Mouse (Mus musculus): ENCODE data around the gene Gpc6. TPM values are rescaled to one million over a fixed set of nuclear protein-coding genes. Genes with fewer than 3 reads are reported as not detected.
A peak's percentile ranks its signal among the peaks of the same experiment; 100 is the strongest.

The Gpc6 gene
- polyA plus RNA-seq, 1 experiment from 2014 or later = 19.3 TPM

DNA sequence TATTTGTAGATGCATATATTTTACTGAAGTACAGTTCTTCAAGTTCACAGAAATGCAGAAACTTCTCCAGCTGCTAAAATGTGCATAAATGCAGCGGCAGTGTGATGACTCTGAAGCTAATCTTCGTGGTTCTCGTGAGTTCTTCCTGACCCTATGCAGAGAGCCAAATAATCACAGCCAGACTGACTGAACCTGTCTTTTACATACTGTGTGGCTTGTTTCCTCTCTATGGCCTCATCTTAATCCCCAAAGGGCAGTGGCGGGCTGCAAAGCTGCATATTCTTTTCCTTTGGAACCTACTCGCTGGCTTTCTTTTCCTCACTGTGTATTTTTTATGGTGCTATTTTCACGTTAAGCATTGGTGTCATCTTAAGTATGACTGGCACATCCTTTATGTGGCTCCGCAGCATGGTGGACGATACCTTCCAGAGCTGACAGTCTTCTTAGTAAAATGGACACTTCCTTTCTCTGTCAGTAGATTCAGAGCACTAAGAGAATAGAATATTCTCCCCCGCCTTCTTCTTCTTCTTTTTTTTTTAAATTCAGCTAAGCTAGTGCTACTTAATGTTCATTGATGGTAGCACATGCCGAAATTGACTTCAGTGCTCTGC is 775.7 kb downstream of the Gpc6 start:
- H3K4me2 ChIP-seq (ENCODE audit: low read length) = no peak overlapping the region
- no peaks in the 10 kb centered on the region for H3K4me1 ChIP-seq (ENCODE audit: control insufficient read depth, insufficient read depth, low read depth, low read length)
- H3K27ac ChIP-seq (ENCODE audit: low read depth, low read length) = no peak overlapping the region
- no peaks in the 10 kb centered on the region for H3K27me3 ChIP-seq (replicated peaks; ENCODE audit: control insufficient read depth, insufficient read depth, low read length)
- 77% methylated on average over 10 of the region's 10 CpGs for WGBS
- no peak overlapping the region for H3K9ac ChIP-seq (ENCODE audit: low read depth, low read length)
- no peaks in the 10 kb centered on the region for H3K9me3 ChIP-seq (ENCODE audit: control insufficient read depth, low read length)
- H3K4me3 ChIP-seq (ENCODE audit: low read length) = no peak overlapping the region
- H3K36me3 ChIP-seq (ENCODE audit: control insufficient read depth, insufficient read depth, low read length) = no peaks in the 10 kb centered on the region
- ATAC-seq = no peak

DNA sequence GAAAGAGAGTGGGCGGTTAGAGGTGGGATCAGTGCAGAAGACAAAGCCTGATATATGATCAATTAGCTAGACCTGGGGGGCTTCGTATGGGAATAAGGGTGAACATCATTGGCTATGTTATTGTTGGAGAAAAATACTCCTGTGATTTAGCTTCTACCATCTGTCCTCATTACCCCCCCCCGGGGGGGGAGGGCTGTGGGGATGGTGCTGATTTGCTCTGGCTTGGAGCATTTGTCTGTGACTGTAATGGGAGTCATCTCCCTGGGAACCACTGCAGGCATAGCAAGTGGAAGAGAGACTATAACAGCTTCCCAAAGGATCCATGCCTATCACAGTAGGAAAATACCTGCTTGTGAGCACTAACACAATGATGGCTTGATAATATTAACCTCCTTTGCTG is 783.7 kb downstream of the Gpc6 start:
- Histone ChIP-seq H3K4me1 (ENCODE audit: control insufficient read depth, insufficient read depth, low read depth, low read length) (no peaks in the 10 kb centered on the region), H3K4me3 (ENCODE audit: low read length) (no peak overlapping the region), H3K27me3 (replicated peaks; ENCODE audit: control insufficient read depth, insufficient read depth, low read length) (no peaks in the 10 kb centered on the region), H3K4me2 (ENCODE audit: low read length) (no peak overlapping the region), H3K27ac (ENCODE audit: low read depth, low read length) (no peak overlapping the region), H3K36me3 (ENCODE audit: control insufficient read depth, insufficient read depth, low read length) (no peaks in the 10 kb centered on the region), H3K9me3 (ENCODE audit: control insufficient read depth, low read length) (no peaks in the 10 kb centered on the region), H3K9ac (ENCODE audit: low read depth, low read length) (no peak overlapping the region)
- no peak for ATAC-seq
- 75% methylated on average over 3 of the region's 3 CpGs for WGBS

DNA sequence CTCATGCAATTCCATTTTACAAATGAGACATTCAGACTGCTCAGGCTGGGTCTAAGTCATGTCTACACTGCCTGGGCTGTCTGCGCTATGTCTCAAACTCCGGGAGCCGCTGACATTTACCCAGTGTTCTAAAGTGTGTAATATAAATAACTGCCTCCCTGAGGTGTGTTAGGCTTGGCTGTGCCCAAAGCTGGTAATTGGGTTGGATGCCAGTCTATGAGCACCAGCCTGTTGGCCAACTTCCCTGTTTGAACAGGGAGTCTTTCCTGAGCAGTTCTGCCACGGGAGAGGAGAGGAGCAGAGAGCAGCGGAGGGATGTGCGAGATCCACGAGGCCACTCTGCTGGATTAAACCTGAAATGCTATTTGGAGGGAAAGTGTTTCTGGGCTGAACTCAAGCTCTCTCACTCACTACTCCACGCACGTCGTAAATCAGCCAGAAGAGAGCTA is 785.4 kb downstream of the Gpc6 start:
- Histone ChIP-seq H3K9me3 (ENCODE audit: control insufficient read depth, low read length) (no peaks in the 10 kb centered on the region), H3K4me2 (ENCODE audit: low read length) (no peak overlapping the region), H3K27me3 (replicated peaks; ENCODE audit: control insufficient read depth, insufficient read depth, low read length) (no peaks in the 10 kb centered on the region), H3K27ac (ENCODE audit: low read depth, low read length) (no peak overlapping the region), H3K4me3 (ENCODE audit: low read length) (no peak overlapping the region), H3K36me3 (ENCODE audit: control insufficient read depth, insufficient read depth, low read length) (no peaks in the 10 kb centered on the region), H3K9ac (ENCODE audit: low read depth, low read length) (no peak overlapping the region), H3K4me1 (ENCODE audit: control insufficient read depth, insufficient read depth, low read depth, low read length) (no peaks in the 10 kb centered on the region)
- 76% methylated on average over 10 of the region's 10 CpGs for WGBS
- peak; percentile 48; the same call in 1 of the 2 replicates for ATAC-seq

DNA sequence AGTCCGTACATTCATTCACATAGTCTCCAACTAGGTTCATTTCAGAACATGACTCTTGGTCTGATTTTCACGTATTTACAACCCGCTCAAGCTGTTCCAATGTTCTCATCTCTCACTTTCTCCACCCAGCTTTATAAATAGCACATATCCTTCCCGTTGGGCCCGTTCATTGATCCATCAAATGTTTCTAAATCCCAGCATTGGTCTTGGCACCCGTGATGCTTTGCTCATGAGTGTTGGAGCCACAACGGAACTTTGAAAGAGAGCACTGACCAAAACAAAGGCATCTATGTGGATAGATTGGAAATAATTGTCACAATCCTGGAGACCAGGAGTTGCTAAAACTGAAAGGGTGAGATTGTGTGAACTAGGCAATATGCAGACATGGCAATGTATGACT is 787.2 kb downstream of the Gpc6 start:
- H3K4me2 ChIP-seq (ENCODE audit: low read length) = no peak overlapping the region
- no peak overlapping the region for H3K27ac ChIP-seq (ENCODE audit: low read depth, low read length)
- no peak overlapping the region for H3K9ac ChIP-seq (ENCODE audit: low read depth, low read length)
- no peaks in the 10 kb centered on the region for H3K36me3 ChIP-seq (ENCODE audit: control insufficient read depth, insufficient read depth, low read length)
- WGBS = 94% methylated on average over 7 of the region's 7 CpGs
- no peak for ATAC-seq
- H3K9me3 ChIP-seq (ENCODE audit: control insufficient read depth, low read length) = no peaks in the 10 kb centered on the region
- no peak overlapping the region for H3K4me3 ChIP-seq (ENCODE audit: low read length)
- H3K4me1 ChIP-seq (ENCODE audit: control insufficient read depth, insufficient read depth, low read depth, low read length) = no peaks in the 10 kb centered on the region
- H3K27me3 ChIP-seq (replicated peaks; ENCODE audit: control insufficient read depth, insufficient read depth, low read length) = no peaks in the 10 kb centered on the region

DNA sequence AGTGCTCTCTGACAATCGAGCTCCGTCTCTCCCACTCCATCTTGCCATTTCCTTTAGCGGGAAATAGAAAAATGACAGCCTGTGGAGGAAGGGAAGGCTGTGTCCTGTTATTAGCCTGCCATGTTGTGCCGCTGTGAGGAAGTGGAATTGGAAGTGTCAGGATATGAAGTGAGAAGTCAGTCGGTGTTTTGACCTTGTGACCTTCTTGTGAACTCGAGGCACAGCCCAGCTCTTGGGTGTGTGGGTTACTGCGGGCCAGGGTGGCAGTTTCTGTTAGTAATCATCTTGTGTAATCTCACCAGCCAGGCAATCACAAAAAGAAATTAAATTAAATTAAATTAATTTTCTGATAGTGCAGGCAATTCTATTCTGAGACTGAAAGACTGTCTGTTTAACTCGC is 789.0 kb downstream of the Gpc6 start:
- Histone ChIP-seq H3K36me3 (ENCODE audit: control insufficient read depth, insufficient read depth, low read length) (no peaks in the 10 kb centered on the region), H3K9ac (ENCODE audit: low read depth, low read length) (no peak overlapping the region), H3K4me3 (ENCODE audit: low read length) (no peak overlapping the region), H3K27me3 (replicated peaks; ENCODE audit: control insufficient read depth, insufficient read depth, low read length) (no peaks in the 10 kb centered on the region), H3K4me2 (ENCODE audit: low read length) (no peak overlapping the region), H3K9me3 (ENCODE audit: control insufficient read depth, low read length) (no peaks in the 10 kb centered on the region), H3K27ac (ENCODE audit: low read depth, low read length) (no peak overlapping the region), H3K4me1 (ENCODE audit: control insufficient read depth, insufficient read depth, low read depth, low read length) (no peaks in the 10 kb centered on the region)
- WGBS = 62% methylated on average over 8 of the region's 8 CpGs
- ATAC-seq = no peak

DNA sequence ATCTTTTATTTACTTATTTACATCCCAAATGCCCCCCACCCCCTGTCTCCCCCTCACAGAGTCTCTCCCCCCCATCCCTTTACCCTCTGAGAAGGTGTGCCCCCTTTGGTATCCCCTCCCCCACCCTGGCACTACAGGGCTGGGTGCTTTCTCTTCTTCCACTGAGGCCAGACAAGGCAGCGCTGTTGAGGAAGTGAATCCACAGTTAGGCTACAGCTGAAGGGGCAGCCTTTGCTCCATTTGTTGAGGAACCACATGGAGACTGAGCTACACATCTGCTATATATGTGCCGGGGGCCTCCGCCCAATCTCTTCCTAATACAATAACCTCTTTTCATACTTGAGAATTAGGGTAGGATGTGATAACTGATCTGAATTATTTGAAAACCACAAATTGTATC is 791.2 kb downstream of the Gpc6 start:
- WGBS = 97% methylated on average over 3 of the region's 3 CpGs
- Histone ChIP-seq H3K4me3 (ENCODE audit: low read length) (no peak overlapping the region), H3K4me1 (ENCODE audit: control insufficient read depth, insufficient read depth, low read depth, low read length) (no peaks in the 10 kb centered on the region), H3K27me3 (replicated peaks; ENCODE audit: control insufficient read depth, insufficient read depth, low read length) (no peaks in the 10 kb centered on the region), H3K27ac (ENCODE audit: low read depth, low read length) (no peak overlapping the region), H3K9me3 (ENCODE audit: control insufficient read depth, low read length) (no peaks in the 10 kb centered on the region), H3K36me3 (ENCODE audit: control insufficient read depth, insufficient read depth, low read length) (no peaks in the 10 kb centered on the region), H3K9ac (ENCODE audit: low read depth, low read length) (no peak overlapping the region), H3K4me2 (ENCODE audit: low read length) (no peak overlapping the region)
- no peak for ATAC-seq

DNA sequence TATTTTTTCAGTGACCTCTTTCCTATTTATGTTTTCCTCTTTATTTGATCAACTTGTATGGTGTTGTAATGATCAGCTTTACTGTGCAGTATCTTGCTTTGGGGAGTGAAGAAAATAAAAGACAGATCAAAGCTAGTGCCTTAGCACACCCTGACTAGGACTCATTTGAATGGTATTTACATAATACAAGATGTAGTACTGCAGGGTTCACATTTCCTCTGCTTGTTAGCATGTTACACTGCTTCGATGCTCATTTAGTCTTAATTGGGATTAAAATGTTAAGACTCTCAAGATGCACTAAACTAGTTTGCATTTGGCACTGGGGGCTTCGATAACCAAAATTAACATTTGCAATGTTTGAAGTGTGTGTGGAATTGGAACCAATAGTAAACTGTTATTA is 803.6 kb downstream of the Gpc6 start:
- Histone ChIP-seq H3K27ac (ENCODE audit: low read depth, low read length) (no peak overlapping the region), H3K9ac (ENCODE audit: low read depth, low read length) (no peak overlapping the region), H3K4me2 (ENCODE audit: low read length) (no peak overlapping the region), H3K4me1 (ENCODE audit: control insufficient read depth, insufficient read depth, low read depth, low read length) (no peaks in the 10 kb centered on the region), H3K9me3 (ENCODE audit: control insufficient read depth, low read length) (no peaks in the 10 kb centered on the region), H3K36me3 (ENCODE audit: control insufficient read depth, insufficient read depth, low read length) (no peaks in the 10 kb centered on the region), H3K4me3 (ENCODE audit: low read length) (no peak overlapping the region), H3K27me3 (replicated peaks; ENCODE audit: control insufficient read depth, insufficient read depth, low read length) (no peaks in the 10 kb centered on the region)
- ATAC-seq = no peak
- 78% methylated on average over 2 of the region's 2 CpGs for WGBS

DNA sequence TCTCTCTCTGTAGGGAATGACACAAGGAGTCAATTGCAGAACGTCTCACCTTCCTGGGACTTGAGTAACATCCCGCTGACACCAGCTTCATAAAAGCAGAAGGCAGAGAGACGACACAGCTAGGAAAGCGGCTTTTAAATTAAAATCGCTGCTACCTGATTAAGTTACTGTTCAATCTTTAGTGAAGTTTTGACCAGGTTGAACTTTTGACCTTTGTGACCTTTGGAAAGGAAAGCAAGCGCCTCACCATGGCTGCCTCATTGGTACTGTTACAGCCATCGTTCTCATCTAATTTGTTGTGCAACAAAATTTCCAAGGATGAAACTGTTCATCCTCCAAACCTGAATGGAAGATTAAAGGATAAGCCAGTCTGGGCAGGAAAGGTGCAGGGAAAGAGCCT is 830.1 kb downstream of the Gpc6 start:
- 88% methylated on average over 7 of the region's 7 CpGs for WGBS
- H3K4me1 ChIP-seq (ENCODE audit: control insufficient read depth, insufficient read depth, low read depth, low read length) = no peaks in the 10 kb centered on the region; the same call in 1 of the 2 replicates
- H3K4me3 ChIP-seq (ENCODE audit: low read length) = no peak overlapping the region
- H3K9me3 ChIP-seq (ENCODE audit: control insufficient read depth, low read length) = no peaks in the 10 kb centered on the region
- no peak overlapping the region for H3K27ac ChIP-seq (ENCODE audit: low read depth, low read length)
- H3K9ac ChIP-seq (ENCODE audit: low read depth, low read length) = no peak overlapping the region
- no peak for ATAC-seq
- no peaks in the 10 kb centered on the region for H3K27me3 ChIP-seq (replicated peaks; ENCODE audit: control insufficient read depth, insufficient read depth, low read length)
- H3K36me3 ChIP-seq (ENCODE audit: control insufficient read depth, insufficient read depth, low read length) = no peaks in the 10 kb centered on the region
- no peak overlapping the region for H3K4me2 ChIP-seq (ENCODE audit: low read length)

DNA sequence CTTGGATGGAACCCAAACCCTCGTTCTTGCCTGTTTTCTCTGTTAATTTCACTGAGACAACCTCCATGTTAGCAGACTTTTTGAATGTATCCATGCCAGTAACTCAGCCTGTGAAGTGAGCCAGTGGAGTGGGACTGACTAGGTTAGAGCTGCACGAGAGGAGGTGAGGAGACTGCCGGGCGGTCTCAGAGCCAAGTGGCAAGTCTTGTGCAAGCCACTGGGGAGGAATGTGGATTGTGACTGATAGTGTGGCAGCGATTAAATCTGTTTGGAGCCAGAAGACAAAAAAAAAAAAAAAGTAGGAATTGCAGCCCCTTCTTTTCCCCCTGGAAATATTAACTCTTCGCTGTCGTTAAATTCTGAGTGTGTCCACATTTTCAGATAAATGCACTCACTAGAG is 831.4 kb downstream of the Gpc6 start:
- Histone ChIP-seq H3K36me3 (ENCODE audit: control insufficient read depth, insufficient read depth, low read length) (no peaks in the 10 kb centered on the region), H3K9ac (ENCODE audit: low read depth, low read length) (no peak overlapping the region), H3K27ac (ENCODE audit: low read depth, low read length) (no peak overlapping the region), H3K4me1 (ENCODE audit: control insufficient read depth, insufficient read depth, low read depth, low read length) (no peaks in the 10 kb centered on the region; the same call in 1 of the 2 replicates), H3K4me3 (ENCODE audit: low read length) (no peak overlapping the region), H3K9me3 (ENCODE audit: control insufficient read depth, low read length) (no peaks in the 10 kb centered on the region), H3K27me3 (replicated peaks; ENCODE audit: control insufficient read depth, insufficient read depth, low read length) (no peaks in the 10 kb centered on the region), H3K4me2 (ENCODE audit: low read length) (no peak overlapping the region)
- ATAC-seq = no peak
- 73% methylated on average over 7 of the region's 7 CpGs for WGBS
